Mouse (Mus musculus): ENCODE results near the gene Elmod3.

Gene Elmod3

DNA sequence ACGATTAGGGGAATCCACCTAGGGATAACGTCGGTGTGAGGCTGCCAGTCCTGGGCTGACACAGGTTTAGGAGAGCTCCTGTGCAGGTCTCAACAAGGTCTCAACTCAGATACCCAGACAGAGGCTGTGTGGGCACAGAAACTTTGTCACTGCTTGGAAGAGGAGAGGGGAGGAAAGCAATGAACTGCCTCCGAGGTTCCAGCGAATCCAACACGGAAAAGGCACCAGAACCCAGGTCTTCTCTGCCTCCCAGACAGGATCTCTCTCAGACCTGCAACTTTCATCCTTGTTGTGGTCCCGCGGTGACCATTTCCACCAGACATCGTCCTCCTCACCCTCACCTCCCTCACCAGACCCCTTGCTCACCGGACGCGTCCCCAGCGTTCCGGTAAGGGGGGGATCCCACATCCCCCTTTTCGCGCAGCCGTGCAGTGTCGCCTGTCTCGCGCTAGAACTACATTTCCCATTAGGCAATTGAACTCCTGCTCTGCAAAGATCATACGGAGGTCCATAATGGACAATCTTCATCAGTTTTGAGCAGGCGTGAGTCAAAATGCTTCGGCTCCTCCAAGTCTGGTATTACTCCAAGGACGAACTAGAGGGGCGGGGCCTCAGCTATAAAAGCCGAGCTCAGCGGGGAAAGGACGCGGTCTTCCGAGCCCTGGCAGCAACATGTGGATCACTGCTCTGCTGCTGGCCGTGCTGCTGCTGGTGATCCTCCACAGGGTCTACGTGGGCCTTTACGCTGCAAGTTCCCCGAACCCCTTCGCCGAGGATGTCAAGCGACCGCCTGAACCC is at the start of gene Elmod3, which contains the start of gene Retsat:
Elmod3 (minus strand) TSS at position 458 of the 798 bp plus-strand sequence.
Retsat (plus strand) TSS at position 520 of the 798 bp plus-strand sequence.
- DNase-seq (ENCODE audit: low read depth, low spot score) = peak; percentile 91

DNA sequence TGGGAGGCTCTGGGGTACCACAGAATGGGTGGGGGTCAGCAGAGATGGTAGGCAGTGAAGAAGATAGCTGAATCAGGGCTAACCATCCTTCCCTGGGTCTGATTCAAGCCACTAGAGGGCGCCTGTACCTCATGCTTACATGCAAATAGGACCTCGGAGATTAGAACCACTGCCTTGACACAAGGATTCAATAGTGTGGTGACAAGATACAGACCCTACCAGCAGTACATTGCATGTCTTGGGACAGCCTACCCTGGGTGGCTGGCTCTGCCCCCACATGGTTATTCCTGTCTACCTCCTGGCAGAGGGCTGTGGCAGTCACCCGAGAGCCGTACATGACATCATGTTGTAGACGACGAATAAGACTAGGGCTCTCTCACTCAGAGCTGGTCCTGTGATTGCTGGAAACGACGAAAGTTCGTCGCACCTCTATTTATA is 49.2 kb upstream of the Elmod3 start:
- peak; percentile 59 for DNase-seq (ENCODE audit: low read depth, low spot score)

GRCm38 (mm10) chr6:72645364-72645763 is 47.2 kb upstream of the Elmod3 start:
- DNase-seq (ENCODE audit: low read depth, low spot score) = no peak

- DNase-seq (ENCODE audit: low read depth, low spot score) = no peak
Observed at GRCm38 (mm10) chr6:72644576-72644975, 46.4 kb upstream of the Elmod3 start.

GRCm38 (mm10) chr6:72641218-72641954 is 43.2 kb upstream of the Elmod3 start:
- DNase-seq (ENCODE audit: low read depth, low spot score) = no peak

DNA sequence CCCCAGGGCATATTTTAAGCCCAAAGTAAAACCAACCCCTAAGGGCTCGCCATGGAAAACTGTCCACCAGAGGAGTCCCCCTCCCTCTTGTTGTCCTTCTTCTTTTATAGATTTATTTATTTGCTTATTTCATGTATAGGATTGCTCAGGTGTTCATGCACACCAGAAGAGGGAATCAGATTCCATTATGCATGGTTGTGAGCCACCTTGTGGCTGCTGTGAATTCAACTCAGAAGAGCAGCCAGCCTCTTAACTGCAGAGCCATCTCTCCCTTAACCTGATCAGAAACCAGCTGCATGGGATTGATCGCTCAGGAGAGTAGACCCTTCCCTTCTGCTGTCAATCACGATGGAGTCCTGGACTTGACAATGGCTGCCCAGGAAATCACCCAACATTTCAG is 38.7 kb upstream of the Elmod3 start:
- DNase-seq (ENCODE audit: low read depth, low spot score) = peak; percentile 32

DNA sequence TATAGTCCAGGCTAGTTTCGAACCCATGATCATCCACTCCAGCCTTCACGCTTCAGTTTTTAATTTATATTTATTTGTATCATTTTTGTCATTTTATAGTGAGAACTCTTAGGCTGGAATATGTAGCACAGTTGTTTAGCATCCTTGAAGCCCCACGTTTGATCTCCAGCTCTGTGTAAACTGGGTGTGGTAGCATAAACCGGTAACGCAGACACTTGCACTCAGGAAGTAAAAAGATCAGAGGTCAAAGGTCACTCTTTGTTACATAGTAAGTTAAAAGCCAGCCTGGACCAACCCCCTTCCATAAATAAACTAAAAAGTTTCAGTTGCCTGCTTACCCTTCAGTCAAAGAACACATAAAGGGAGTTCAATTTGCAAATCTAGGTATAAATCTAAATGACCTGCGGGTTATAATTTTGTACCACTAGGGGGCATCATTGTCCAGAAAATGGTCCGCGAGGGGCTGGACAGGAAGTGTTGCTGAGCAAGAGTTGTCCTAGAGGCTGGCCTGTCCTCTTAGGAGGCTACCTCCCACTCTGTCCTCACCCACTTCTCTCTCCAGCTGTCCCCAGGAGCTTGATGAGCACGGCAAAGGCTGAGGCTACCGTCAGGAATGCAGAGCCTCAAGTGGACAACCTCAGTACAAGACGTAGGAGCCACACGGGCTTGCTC is 37.7 kb upstream of the Elmod3 start:
- DNase-seq (ENCODE audit: low read depth, low spot score) = peak; percentile 62

GRCm38 (mm10) chr6:72634311-72634710 is 36.1 kb upstream of the Elmod3 start:
- peak; percentile 38 for DNase-seq (ENCODE audit: low read depth, low spot score)

DNA sequence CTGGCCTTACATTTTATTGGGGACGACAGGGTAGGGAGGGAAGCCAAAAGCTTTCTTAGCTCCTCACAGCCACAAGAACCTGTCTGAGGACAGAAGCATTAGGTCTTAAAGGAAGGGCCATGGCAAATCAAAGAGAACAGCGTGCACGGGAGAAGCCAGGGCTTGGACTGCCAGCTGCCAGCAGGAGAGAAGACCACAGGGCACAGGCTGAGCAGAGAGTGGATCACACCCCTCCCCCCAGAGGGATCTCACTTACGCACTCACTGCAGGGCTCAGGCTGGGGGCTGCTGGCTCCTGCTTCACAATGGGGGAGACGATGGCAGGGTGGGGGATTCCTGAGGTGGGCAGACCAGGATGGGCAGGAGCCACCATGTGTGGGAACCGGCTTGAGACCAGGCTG is 33.5 kb upstream of the Elmod3 start:
- DNase-seq (ENCODE audit: low read depth, low spot score) = no peak

DNA sequence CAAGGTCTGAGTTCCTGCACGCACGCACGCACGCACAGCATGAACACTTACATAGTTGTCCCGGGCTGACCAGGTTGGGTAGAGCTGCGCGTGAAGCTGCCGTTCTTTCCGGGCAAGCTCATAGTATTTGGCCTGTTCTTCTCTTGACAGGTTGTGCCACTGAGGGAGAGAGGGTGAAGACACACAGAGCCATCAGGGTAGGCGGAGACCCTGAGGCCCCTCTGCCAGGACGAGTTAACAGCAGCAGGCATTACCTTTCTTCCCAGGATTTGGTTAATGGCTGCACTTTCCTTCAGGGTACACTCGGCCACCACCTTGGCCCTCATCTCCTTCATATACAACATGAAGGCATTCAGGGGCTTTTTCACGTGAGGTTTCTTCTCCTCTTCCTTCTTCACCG is 32.7 kb upstream of the Elmod3 start:
- no peak for DNase-seq (ENCODE audit: low read depth, low spot score)

GRCm38 (mm10) chr6:72630370-72630769 is 32.2 kb upstream of the Elmod3 start:
- no peak for DNase-seq (ENCODE audit: low read depth, low spot score)

DNA sequence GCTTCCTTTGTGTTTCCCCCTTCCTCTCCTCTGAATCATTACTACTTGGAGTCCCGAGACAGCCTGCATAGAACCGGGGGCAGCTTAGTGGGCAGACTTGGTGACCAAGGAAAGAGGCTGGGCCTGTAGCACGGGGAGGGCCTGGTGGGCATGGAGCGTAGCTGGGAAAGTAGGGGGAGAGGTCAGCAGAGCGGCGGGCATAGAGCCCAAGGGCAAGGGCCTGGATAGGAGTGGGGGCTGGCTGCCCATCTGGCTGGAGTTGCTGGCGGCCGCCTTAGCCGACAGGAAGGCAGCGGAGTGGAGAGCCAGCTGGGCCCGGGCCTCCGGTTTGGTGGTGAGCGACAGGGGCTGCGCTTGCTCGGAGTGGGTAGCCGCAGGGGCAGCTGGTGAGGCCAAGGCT is 29.1 kb upstream of the Elmod3 start:
- no peak for DNase-seq (ENCODE audit: low read depth, low spot score)

- DNase-seq (ENCODE audit: low read depth, low spot score) = no peak
Observed at GRCm38 (mm10) chr6:72626391-72626790, 28.2 kb upstream of the Elmod3 start.

DNA sequence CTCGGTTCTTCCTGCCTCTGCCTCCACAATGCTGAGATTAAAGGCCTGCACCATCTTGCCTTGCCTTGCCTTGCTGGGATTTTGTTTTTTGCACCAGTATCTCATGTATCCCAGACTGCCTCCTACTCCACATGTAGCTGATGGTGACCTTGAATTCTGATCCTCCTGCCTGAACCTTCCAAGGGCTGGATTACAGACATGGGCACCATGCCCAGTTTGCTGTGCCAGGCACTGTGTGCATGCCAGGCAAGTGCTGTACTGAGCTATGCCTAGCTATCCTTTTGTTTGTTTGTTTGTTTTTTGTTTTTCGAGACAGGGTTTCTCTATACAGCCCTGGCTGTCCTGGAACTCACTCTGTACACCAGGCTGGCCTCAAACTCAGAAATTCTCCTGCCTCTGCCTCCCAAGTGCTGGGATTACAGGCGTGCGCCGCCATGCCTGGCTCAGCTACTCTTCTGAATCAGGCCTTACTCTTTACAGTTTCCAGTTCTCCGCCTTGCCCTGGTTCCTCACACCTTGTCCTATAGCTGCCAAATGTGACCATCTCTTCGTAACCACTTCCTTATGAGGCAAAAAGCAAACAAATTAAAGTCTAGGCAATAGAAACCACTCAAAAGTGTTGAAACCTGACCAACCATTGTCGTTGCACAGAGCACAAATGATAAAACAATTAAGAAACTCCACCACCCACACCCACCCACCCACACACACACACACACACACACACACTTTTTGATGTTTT is 25.6 kb upstream of the Elmod3 start:
- no peak for DNase-seq (ENCODE audit: low read depth, low spot score)

- DNase-seq (ENCODE audit: low read depth, low spot score) = no peak
Observed at GRCm38 (mm10) chr6:72622917-72623316, 24.7 kb upstream of the Elmod3 start.

GRCm38 (mm10) chr6:72620920-72621319 is 22.7 kb upstream of the Elmod3 start:
- DNase-seq (ENCODE audit: low read depth, low spot score) = no peak

DNA sequence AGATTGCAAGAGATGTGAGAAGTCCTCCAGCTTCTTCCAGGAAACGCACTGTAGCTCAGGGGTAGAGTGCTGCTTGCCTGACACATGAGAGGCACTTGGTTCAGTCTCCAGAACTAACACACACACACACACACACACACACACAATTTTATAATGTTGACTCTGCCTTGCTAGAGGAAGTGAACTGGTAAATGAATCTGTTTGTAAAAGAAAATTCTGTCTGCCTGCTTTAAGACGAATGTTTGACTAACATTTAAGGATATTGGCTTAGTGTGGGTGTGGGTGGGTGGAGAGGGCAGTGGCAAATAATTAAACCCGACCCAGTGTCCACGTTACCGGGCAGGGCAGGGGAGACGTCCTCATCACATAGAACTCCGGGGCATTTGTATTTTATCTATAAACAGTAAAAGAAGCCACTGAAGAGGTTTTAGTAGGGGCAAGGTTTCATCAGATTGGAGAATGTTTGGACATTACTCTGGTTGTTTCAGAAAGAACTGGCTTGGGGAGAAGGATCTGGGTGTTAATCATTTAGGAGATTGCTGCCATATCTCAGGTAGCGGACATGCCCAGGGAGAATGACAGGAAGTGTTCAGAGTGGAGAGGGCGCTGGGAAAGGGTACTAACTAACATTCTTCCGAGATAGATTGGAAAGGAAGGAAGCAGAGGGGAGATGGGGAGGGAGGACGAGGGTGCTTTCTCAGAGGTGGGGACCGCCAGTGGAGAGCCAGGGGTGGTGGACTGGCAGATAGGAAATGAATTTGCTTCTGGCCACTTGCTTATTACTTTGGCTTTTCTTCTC is 21.7 kb upstream of the Elmod3 start:
- DNase-seq (ENCODE audit: low read depth, low spot score) = no peak

GRCm38 (mm10) chr6:72616643-72617288 is 18.6 kb upstream of the Elmod3 start, which contains the start of gene Tgoln1:
Tgoln1 (minus strand) TSS chr6:72617000.
- peak; percentile 97 for DNase-seq (ENCODE audit: low read depth, low spot score)

GRCm38 (mm10) chr6:72615561-72616375 is 17.6 kb upstream of the Elmod3 start:
- DNase-seq (ENCODE audit: low read depth, low spot score) = peak; percentile 68

All from CD4-positive helper T cell, adult 2 months (primary cell).